Mouse (Mus musculus) spleen, postnatal 14 days (tissue): ENCODE measurements around the gene Zfp276.
"Not testable (repeated sequence)": the region's sequence is repeated elsewhere in the genome, so short reads cannot be mapped to it uniquely, and the experiment has no call there.

ENCODE experiments used
- DNase-seq, 2 experiments: peaks; one replicate each; pipeline ENCODE4 v3.0.0; 2021 to 2022; ENCODE audit warnings: low spot score in 2 of 2

Gene Zfp276

GRCm38 (mm10) chr8:123254099-123254885, at the start of gene Zfp276, which contains the start of gene Vps9d1:
Gene Zfp276, plus strand, starts transcription at chr8:123254195.
Gene Vps9d1, minus strand, starts transcription at chr8:123254348.
- peak; percentile 78 to 84 for DNase-seq

- no peak for DNase-seq
Observed at GRCm38 (mm10) chr8:123211876-123212275, 42.1 kb upstream of the Zfp276 start.

- DNase-seq, result peak; percentile 74 to 84
Observed at GRCm38 (mm10) chr8:123212321-123213117, 41.5 kb upstream of the Zfp276 start, which contains the start of the genes Chmp1a and Spata33. Gene Chmp1a, minus strand, starts transcription at chr8:123212763. Gene Spata33, plus strand, starts transcription at chr8:123212832.

- no peak for DNase-seq
Observed at GRCm38 (mm10) chr8:123213118-123213772, 40.8 kb upstream of the Zfp276 start.

- DNase-seq, result no peak
Observed at GRCm38 (mm10) chr8:123215430-123215829, 38.6 kb upstream of the Zfp276 start.

- no peak for DNase-seq
Observed at GRCm38 (mm10) chr8:123220917-123221316, 33.1 kb upstream of the Zfp276 start.

- DNase-seq, result peak; percentile 88 to 91
Observed at GRCm38 (mm10) chr8:123224278-123225266, 29.4 kb upstream of the Zfp276 start, which contains the start of gene Cdk10. Gene Cdk10, plus strand, starts transcription at chr8:123224842.

- DNase-seq, result no peak
Observed at GRCm38 (mm10) chr8:123228416-123228815, 25.6 kb upstream of the Zfp276 start.

- DNase-seq, result not testable (repeated sequence)
Observed at GRCm38 (mm10) chr8:123230326-123230725, 23.7 kb upstream of the Zfp276 start.

- DNase-seq, result no peak
Observed at GRCm38 (mm10) chr8:123231742-123232141, 22.3 kb upstream of the Zfp276 start.

- no peak for DNase-seq
Observed at GRCm38 (mm10) chr8:123232553-123232952, 21.4 kb upstream of the Zfp276 start.

GRCm38 (mm10) chr8:123233300-123233699, 20.7 kb upstream of the Zfp276 start:
- DNase-seq, result no peak

- DNase-seq, result no peak
Observed at GRCm38 (mm10) chr8:123233760-123234159, 20.2 kb upstream of the Zfp276 start.

- DNase-seq, result no peak
Observed at GRCm38 (mm10) chr8:123234918-123235519, 19.0 kb upstream of the Zfp276 start.

GRCm38 (mm10) chr8:123235520-123236497, 18.2 kb upstream of the Zfp276 start, which contains the start of gene Spata2l:
Gene Spata2l, minus strand, starts transcription at chr8:123236233.
- DNase-seq, result peak; percentile 79 to 86

- DNase-seq, result no peak
Observed at GRCm38 (mm10) chr8:123239398-123239797, 14.6 kb upstream of the Zfp276 start.

- no peak for DNase-seq
Observed at GRCm38 (mm10) chr8:123242107-123242923, 11.7 kb upstream of the Zfp276 start.

- DNase-seq, result no peak
Observed at GRCm38 (mm10) chr8:123243053-123243452, 10.9 kb upstream of the Zfp276 start.
